Mouse (Mus musculus) heart, embryonic 12.5 days (tissue): ENCODE measurements around the gene Bcas2. TPM values are rescaled to one million over a fixed set of nuclear protein-coding genes. Genes with fewer than 3 reads are reported as not detected.
"Not testable (repeated sequence)": the region's sequence is repeated elsewhere in the genome, so short reads cannot be mapped to it uniquely, and the experiment has no call there.

Source experiments
- ATAC-seq: fragments of 200-750 bp; cut with Nextera tagmentation; 2 replicates; pipeline ENCODE4 v1.8.0; 2017; ENCODE audit warnings: moderate TSS enrichment, moderate library complexity; ENCODE audit not compliant: insufficient number of reproducible peaks, low FRiP score
- H3K27ac ChIP-seq: fragments of 300-500 bp; sonication (generic); 2 replicates; pipeline ENCODE4 v1.5.1; 2016; ENCODE audit warnings: mild to moderate bottlenecking, moderate library complexity; ENCODE audit not compliant: poor library complexity, severe bottlenecking
- H3K27me3 ChIP-seq: fragments of 300-500 bp; sonication (generic); replicated peaks from 2 replicates; pipeline ENCODE4 v1.6.1; 2016; ENCODE audit warnings: mild to moderate bottlenecking, moderate library complexity
- H3K36me3 ChIP-seq: fragments of 300-500 bp; sonication (generic); 2 replicates; pipeline ENCODE4 v1.6.1; 2016; ENCODE audit warnings: mild to moderate bottlenecking, moderate library complexity
- H3K4me1 ChIP-seq: fragments of 300-500 bp; sonication (generic); replicated peaks from 2 replicates; pipeline ENCODE4 v1.6.1; 2016; ENCODE audit warnings: mild to moderate bottlenecking
- H3K4me2 ChIP-seq: fragments of 300-500 bp; sonication (generic); 2 replicates; pipeline ENCODE4 v1.6.1; 2016; ENCODE audit warnings: mild to moderate bottlenecking, moderate library complexity
- H3K4me3 ChIP-seq: fragments of 300-500 bp; sonication (generic); 2 replicates; pipeline ENCODE4 v1.5.1; 2016; ENCODE audit warnings: mild to moderate bottlenecking
- H3K9ac ChIP-seq: fragments of 300-500 bp; sonication (generic); 2 replicates; pipeline ENCODE4 v1.6.1; 2016; ENCODE audit warnings: mild to moderate bottlenecking, moderate library complexity
- H3K9me3 ChIP-seq: fragments of 300-500 bp; sonication (generic); replicated peaks from 2 replicates; pipeline ENCODE4 v1.6.1; 2016; ENCODE audit warnings: mild to moderate bottlenecking, moderate library complexity
- WGBS: fragments of 180-500 bp; shearing (Covaris S2); methylation state at CpG from one replicate; pipeline ENCODE4 v1.1.7; 2016; 5-methylcytosine and 5-hydroxymethylcytosine counted together
- polyA plus RNA-seq: library from polyadenylated mRNA; unstranded; fragments of >200 nt; fragmentation: Nextera tagmentation; extraction: Ambion mirVana; gene quantifications from 2 replicates; pipeline ENCODE4 v1.2.1, GENCODE M21; 2016

Gene Bcas2
- polyA plus RNA-seq, 1 experiment from 2014 or later: 148 TPM

DNA sequence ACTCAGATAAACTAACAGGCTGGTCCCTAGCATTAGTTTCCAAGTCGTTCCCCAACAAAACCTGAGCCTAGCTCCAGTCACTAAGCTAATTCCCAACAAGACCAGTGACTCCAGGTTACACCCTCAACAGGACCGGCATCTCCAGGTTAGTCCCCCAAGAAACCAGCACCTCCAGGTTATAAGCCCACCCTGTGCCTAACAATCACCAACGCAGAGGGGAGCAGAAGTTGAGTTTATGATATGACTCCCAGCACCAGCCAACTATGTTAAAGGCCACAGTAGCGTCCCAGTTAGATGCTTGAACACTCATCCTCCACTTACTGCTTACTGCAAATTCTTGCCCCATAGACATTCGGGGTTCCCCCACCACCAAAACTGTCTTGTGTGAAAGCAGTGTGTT lies 27.9 kb downstream of the Bcas2 start:
- H3K27ac ChIP-seq: no peak overlapping the region
- H3K4me1 ChIP-seq: peaks cover 16% of the 10 kb centered on the region
- H3K4me2 ChIP-seq: no peak overlapping the region
- H3K9ac ChIP-seq: no peak overlapping the region
- no peaks in the 10 kb centered on the region for H3K36me3 ChIP-seq
- H3K9me3 ChIP-seq: peaks cover 7% of the 10 kb centered on the region; the same call in 1 of the 2 replicates
- no peaks in the 10 kb centered on the region for H3K27me3 ChIP-seq
- 81% methylated on average over 5 of the region's 5 CpGs for WGBS
- H3K4me3 ChIP-seq: no peak overlapping the region
- no peak for ATAC-seq

DNA sequence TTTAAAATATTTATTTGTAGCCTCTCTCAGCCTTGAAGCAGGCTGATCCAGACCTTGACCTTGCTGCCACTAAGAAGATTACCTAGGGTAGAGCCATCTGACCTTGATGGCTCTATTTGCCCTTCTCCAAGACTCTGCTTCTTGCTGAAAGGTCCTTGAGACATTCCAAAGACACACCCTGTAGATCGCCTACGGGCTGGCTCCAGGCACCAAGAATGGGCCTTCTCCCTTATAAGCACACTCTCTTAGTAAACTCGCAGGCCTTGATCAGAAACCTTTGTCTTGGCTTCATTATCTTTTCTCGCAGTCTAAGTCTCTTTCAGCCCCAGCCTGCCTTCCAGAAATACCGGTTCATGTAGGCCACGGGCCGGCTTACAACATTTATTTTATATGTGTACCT lies 29.6 kb downstream of the Bcas2 start:
- H3K9me3 ChIP-seq, H3K27ac ChIP-seq, H3K9ac ChIP-seq, H3K27me3 ChIP-seq, H3K36me3 ChIP-seq, ATAC-seq, H3K4me3 ChIP-seq, H3K4me2 ChIP-seq: not testable (repeated sequence)
- 87% methylated on average over 7 of the region's 7 CpGs for WGBS
- peaks cover 16% of the 10 kb centered on the region for H3K4me1 ChIP-seq

GRCm38 (mm10) chr3:103203554-103203953 lies 32.1 kb downstream of the Bcas2 start:
- Histone ChIP-seq H3K27ac (no peak overlapping the region), H3K4me3 (no peak overlapping the region), H3K4me1 (peaks cover 8% of the 10 kb centered on the region; the same call in 1 of the 2 replicates), H3K9me3 (peaks cover 7% of the 10 kb centered on the region; the same call in 1 of the 2 replicates), H3K36me3 (no peaks in the 10 kb centered on the region), H3K9ac (no peak overlapping the region), H3K27me3 (no peaks in the 10 kb centered on the region), H3K4me2 (no peak overlapping the region)
- ATAC-seq: no peak
- 90% methylated on average over 1 of the region's 1 CpGs for WGBS

DNA sequence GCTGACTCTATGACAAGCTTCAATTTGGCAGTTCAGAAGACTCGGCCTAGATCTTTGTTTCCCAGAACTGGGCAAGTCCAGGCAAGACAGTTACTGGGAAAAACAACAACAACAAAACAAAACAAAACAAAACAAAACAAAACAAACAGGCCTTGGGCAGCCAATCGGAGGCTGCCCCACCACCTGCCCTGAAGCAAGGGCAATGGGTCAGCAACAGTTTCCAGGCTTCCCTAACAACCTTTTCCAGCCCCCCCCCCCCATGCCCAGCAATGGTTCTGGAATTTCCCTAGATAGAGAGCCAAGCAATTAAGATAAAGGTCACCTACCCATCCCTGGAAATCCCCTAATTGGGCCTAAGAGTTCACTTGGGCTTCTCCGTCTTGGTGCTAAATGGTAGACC lies 33.0 kb downstream of the Bcas2 start:
- WGBS: 87% methylated on average over 3 of the region's 3 CpGs
- Histone ChIP-seq H3K36me3 (no peaks in the 10 kb centered on the region), H3K27me3 (no peaks in the 10 kb centered on the region), H3K4me3 (no peak overlapping the region), H3K27ac (no peak overlapping the region), H3K9me3 (peaks cover 6% of the 10 kb centered on the region; the same call in 1 of the 2 replicates), H3K9ac (no peak overlapping the region), H3K4me1 (no peaks in the 10 kb centered on the region), H3K4me2 (no peak overlapping the region)
- no peak for ATAC-seq

- Histone ChIP-seq H3K27ac (no peak overlapping the region), H3K36me3 (no peaks in the 10 kb centered on the region), H3K4me3 (no peak overlapping the region), H3K4me2 (no peak overlapping the region), H3K9ac (no peak overlapping the region), H3K27me3 (no peaks in the 10 kb centered on the region), H3K9me3 (no peaks in the 10 kb centered on the region), H3K4me1 (no peaks in the 10 kb centered on the region)
- no peak for ATAC-seq
- WGBS: 75% methylated on average over 6 of the region's 6 CpGs
Observed at GRCm38 (mm10) chr3:103206393-103206792, 34.9 kb downstream of the Bcas2 start.

DNA sequence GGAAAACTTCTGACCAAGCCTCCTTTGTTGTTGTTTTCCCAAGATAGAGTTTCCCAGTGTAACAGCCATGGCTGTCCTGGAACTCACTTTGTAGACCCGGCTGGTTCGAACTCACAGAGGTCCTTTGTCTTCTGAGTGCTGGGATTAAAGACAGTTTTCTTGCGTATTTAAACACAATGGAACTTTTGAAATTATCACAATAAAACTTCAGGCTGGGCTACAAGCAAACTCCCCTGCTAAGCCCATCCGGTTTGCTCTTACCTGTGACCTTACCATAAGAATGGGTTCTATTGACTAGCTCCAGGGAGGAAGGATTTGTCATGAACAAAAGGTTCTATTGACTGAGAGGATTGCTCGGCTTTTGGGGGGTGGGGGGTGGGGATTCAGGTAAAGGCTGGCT lies 36.3 kb downstream of the Bcas2 start:
- 59% methylated on average over 5 of the region's 5 CpGs for WGBS
- Histone ChIP-seq H3K9me3 (no peaks in the 10 kb centered on the region), H3K36me3 (no peaks in the 10 kb centered on the region), H3K4me3 (no peak overlapping the region), H3K27ac (no peak overlapping the region), H3K9ac (no peak overlapping the region), H3K27me3 (no peaks in the 10 kb centered on the region), H3K4me1 (no peaks in the 10 kb centered on the region), H3K4me2 (no peak overlapping the region)
- ATAC-seq: no peak

GRCm38 (mm10) chr3:103208237-103208636 lies 36.8 kb downstream of the Bcas2 start:
- Histone ChIP-seq H3K27ac (no peak overlapping the region), H3K4me3 (no peak overlapping the region), H3K9ac (no peak overlapping the region), H3K27me3 (no peaks in the 10 kb centered on the region), H3K4me2 (no peak overlapping the region), H3K36me3 (no peaks in the 10 kb centered on the region), H3K4me1 (no peaks in the 10 kb centered on the region), H3K9me3 (no peaks in the 10 kb centered on the region)
- ATAC-seq: no peak
- WGBS: 78% methylated on average over 2 of the region's 2 CpGs

GRCm38 (mm10) chr3:103211101-103211500 lies 39.6 kb downstream of the Bcas2 start:
- ATAC-seq: no peak
- no peak overlapping the region for H3K4me3 ChIP-seq
- no peaks in the 10 kb centered on the region for H3K9me3 ChIP-seq
- no peaks in the 10 kb centered on the region for H3K4me1 ChIP-seq
- no peak overlapping the region for H3K27ac ChIP-seq
- 67% methylated on average over 2 of the region's 2 CpGs for WGBS
- H3K9ac ChIP-seq: no peak overlapping the region
- H3K27me3 ChIP-seq: no peaks in the 10 kb centered on the region
- no peak overlapping the region for H3K4me2 ChIP-seq
- no peaks in the 10 kb centered on the region for H3K36me3 ChIP-seq

GRCm38 (mm10) chr3:103212142-103212541 lies 40.7 kb downstream of the Bcas2 start:
- Histone ChIP-seq H3K9ac (no peak overlapping the region), H3K4me3 (no peak overlapping the region), H3K9me3 (no peaks in the 10 kb centered on the region), H3K36me3 (no peaks in the 10 kb centered on the region), H3K4me2 (no peak overlapping the region), H3K4me1 (no peaks in the 10 kb centered on the region), H3K27ac (no peak overlapping the region), H3K27me3 (no peaks in the 10 kb centered on the region)
- no peak for ATAC-seq
- 14% methylated on average over 1 of the region's 1 CpGs for WGBS

- Histone ChIP-seq H3K9ac (no peak overlapping the region), H3K9me3 (no peaks in the 10 kb centered on the region), H3K36me3 (no peaks in the 10 kb centered on the region), H3K4me2 (no peak overlapping the region), H3K4me3 (no peak overlapping the region), H3K27me3 (no peaks in the 10 kb centered on the region), H3K4me1 (no peaks in the 10 kb centered on the region), H3K27ac (no peak overlapping the region)
- ATAC-seq: no peak
- 79% methylated on average over 5 of the region's 5 CpGs for WGBS
Observed at GRCm38 (mm10) chr3:103213537-103213936, 42.1 kb downstream of the Bcas2 start.

GRCm38 (mm10) chr3:103214593-103215285 lies 43.3 kb downstream of the Bcas2 start:
- 80% methylated on average over 8 of the region's 8 CpGs for WGBS
- no peaks in the 10 kb centered on the region for H3K4me1 ChIP-seq
- no peak overlapping the region for H3K4me2 ChIP-seq
- no peaks in the 10 kb centered on the region for H3K27me3 ChIP-seq
- H3K9me3 ChIP-seq: peaks cover under 1% of the 10 kb centered on the region; the same call in 1 of the 2 replicates
- no peak for ATAC-seq
- H3K27ac ChIP-seq: no peak overlapping the region
- H3K9ac ChIP-seq: no peak overlapping the region
- no peaks in the 10 kb centered on the region for H3K36me3 ChIP-seq
- no peak overlapping the region for H3K4me3 ChIP-seq

DNA sequence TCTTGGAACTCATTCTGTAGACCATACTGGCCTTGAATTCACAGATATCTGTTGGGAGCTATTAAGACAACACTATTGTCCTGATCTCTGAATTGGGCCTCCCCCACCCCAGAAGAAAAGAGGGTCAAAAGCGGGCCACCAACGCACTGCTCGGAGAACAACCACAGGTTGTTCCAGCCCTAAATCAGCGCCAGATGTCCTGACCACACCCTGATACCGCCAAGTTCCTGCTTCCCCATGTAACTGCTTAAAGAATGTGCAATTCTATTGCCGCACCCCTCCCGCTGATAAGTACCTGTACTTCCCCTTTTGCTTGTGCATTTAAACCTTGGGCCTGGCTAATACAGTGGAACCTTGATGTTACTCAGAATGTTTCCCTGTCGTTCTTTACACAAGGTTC lies 43.9 kb downstream of the Bcas2 start:
- H3K4me1 ChIP-seq, H3K4me3 ChIP-seq, ATAC-seq, H3K4me2 ChIP-seq, H3K27ac ChIP-seq, H3K27me3 ChIP-seq, H3K9ac ChIP-seq, H3K9me3 ChIP-seq, H3K36me3 ChIP-seq: not testable (repeated sequence)
- WGBS: 83% methylated on average over 8 of the region's 8 CpGs
